In genomic region chr1:166094462-166094861, GRCm38 (mm10) we compare ENCODE assay signal across 22 mouse cellular contexts. TPM values are rescaled to one million over a fixed set of nuclear protein-coding genes. Genes with fewer than 3 reads are reported as not detected.
"Had no signal": no experiment of that assay in that cellular context is flagged by ENCODE, and none has a peak within 500 bp of the region (broad histone marks: within the 10 kb centered on the region; RNA-seq: fewer than 3 reads in every experiment).

No protein-coding gene starts in this region.

- H3K4me3 ChIP-seq: liver, embryonic 15.5 days; lung, embryonic 15.5 days; megakaryocyte, embryonic 14.5 days; midbrain, embryonic 12.5 days; neural tube, embryonic 12.5 days had no signal

- H3K4me2 ChIP-seq: liver, embryonic 15.5 days; lung, embryonic 15.5 days; midbrain, embryonic 12.5 days; neural tube, embryonic 12.5 days had no signal

- H3K9me3 ChIP-seq: liver, embryonic 15.5 days; lung, embryonic 15.5 days; midbrain, embryonic 12.5 days; neural tube, embryonic 12.5 days had no signal

- H3K36me3 ChIP-seq: liver, embryonic 15.5 days; lung, embryonic 15.5 days; midbrain, embryonic 12.5 days; neural tube, embryonic 12.5 days had no signal

- H3K27ac ChIP-seq: liver, embryonic 15.5 days; lung, embryonic 15.5 days; macrophage; midbrain, embryonic 12.5 days; neural tube, embryonic 12.5 days had no signal

- H3K27me3 ChIP-seq: liver, embryonic 15.5 days; lung, embryonic 15.5 days; midbrain, embryonic 12.5 days; neural tube, embryonic 12.5 days had no signal

- H3K4me1 ChIP-seq: liver, embryonic 15.5 days; lung, embryonic 15.5 days; midbrain, embryonic 12.5 days; neural tube, embryonic 12.5 days had no signal

- DNase-seq: liver, postnatal 0 days; lung, adult 2 months; lung, postnatal 14 days; lung, postnatal 36 days; midbrain, embryonic 14.5 days; right cerebral cortex, postnatal 14 days; thymus, adult 18-20 months; thymus, postnatal 25 days; thymus, postnatal 4 days had no signal

- H3K9ac ChIP-seq: liver, embryonic 15.5 days; liver, postnatal 0 days; lung, embryonic 15.5 days; midbrain, embryonic 12.5 days; neural tube, embryonic 12.5 days had no signal

- ATAC-seq: liver, postnatal 0 days; lung, postnatal 0 days had no signal

RNA-seq across cellular contexts. Expression of gene Dusp27, which starts 33.3 kb away (rescaled TPM):
- total RNA-seq: megakaryocyte progenitor cell, adult 5-6 weeks; monocyte, adult 5-6 weeks; neutrophil, adult 5-6 weeks had no signal

RNA-seq across cellular contexts. Expression of gene Gpa33, which starts 35.6 kb away (rescaled TPM):
- total RNA-seq: megakaryocyte progenitor cell, adult 5-6 weeks; midbrain, postnatal 0 days; monocyte, adult 5-6 weeks; neutrophil, adult 5-6 weeks had no signal
- polyA plus RNA-seq: liver, postnatal 0 days; lung, embryonic 15.5 days; macrophage; midbrain, embryonic 14.5 days; neural tube, embryonic 14.5 days; spleen, adult 2 months had no signal
